Mouse (Mus musculus): Measurements from ENCODE around the gene Sh2d5. TPM values are rescaled to one million over a fixed set of nuclear protein-coding genes. Genes with fewer than 3 reads are reported as not detected.

Sh2d5 gene
- polyA plus RNA-seq, 1 experiment = 4.7 TPM

DNA sequence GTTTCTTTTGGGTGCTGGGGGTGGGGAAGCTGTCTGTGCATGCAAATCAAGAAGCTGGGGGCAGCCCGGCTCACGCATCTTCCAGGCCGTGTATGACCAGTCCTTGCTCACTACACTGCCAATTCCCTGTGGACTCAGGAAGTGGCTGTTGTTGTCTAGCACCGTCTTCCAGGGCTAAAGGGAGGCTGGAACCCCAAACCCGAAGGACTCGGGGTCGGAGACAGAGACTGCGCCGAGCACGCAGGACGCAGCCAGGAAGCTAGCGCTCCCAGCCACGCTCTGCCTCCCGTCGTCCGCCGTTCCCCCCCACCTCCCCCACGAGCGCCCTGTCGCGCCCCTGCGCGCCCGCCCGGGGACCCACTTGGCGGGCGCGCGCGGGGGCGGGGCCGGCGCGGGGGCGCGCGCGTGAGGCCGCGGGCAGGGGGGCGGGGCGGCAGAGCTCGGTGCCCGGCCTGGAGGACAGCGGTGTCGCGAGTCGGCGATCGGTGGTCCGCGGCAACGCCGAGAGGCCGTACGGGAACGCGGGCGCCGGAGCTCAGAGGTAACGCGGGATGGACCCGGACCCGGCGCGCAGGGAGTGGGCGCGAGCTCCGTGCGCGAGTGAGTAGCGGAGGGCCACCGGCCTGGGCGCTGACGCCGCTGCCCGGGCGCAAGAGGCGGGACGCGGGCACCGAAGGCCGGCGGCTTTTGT, 33.9 kb upstream of the Sh2d5 start, which contains the start of gene Hp1bp3:
TSS of gene Hp1bp3 (plus strand) at position 97 of the 691 bp plus-strand sequence.
- Histone ChIP-seq H3K9me3 (replicated peaks; ENCODE audit: control insufficient read depth, insufficient read depth, low read length, poor library complexity, severe bottlenecking) (no peaks in the 10 kb centered on the region), H3K9ac (ENCODE audit: low read depth, poor library complexity, severe bottlenecking) (peak within 1 kb of the TSS; percentile 95), H3K36me3 (ENCODE audit: control insufficient read depth, insufficient read depth, low read length, poor library complexity, severe bottlenecking) (no peaks in the 10 kb centered on the region), H3K4me3 (ENCODE audit: low read depth, low read length) (peak within 1 kb of the TSS; percentile 89), H3K27ac (ENCODE audit: insufficient read depth, low read length) (peak within 1 kb of the TSS; percentile 63), H3K4me1 (ENCODE audit: control insufficient read depth, insufficient read depth, low read length) (peaks cover 2% of the 10 kb centered on the region), H3K27me3 (ENCODE audit: control insufficient read depth, insufficient read depth, low read length, poor library complexity, severe bottlenecking) (no peaks in the 10 kb centered on the region)
- TF ChIP-seq POLR2A (IDR thresholded peaks at IDR 0.05; ENCODE audit: insufficient read depth, low read length) = peak; percentile 38
- TF ChIP-seq CTCF (IDR thresholded peaks at IDR 0.05; ENCODE audit: low read depth, low read length) = no peak

DNA sequence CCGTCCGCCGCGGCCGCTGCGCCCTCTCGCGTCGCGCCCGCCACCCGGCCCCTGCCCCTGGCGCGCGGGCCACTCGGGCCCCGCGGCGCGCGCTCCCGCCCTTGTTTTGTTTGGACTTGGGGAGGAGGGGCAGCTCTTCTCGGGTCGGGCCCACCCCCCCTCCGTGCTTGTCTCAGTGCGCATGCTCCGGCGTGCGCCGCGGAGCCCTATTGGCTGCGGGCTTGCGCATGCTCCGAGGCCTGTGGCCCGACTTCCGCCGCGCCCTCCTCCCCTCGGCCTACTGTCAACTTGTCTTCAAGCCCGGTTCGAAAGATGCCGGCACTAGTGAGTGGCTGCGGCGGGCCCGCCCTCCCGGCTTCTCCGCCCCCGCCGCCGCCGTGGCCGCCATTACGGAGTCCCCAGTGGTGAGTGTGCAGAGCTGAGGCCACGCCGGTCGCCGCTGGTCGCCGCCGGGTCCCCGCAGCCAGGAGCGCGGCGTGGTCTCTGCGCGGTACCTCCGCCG, 33.3 kb upstream of the Sh2d5 start:
- peak overlapping the region; percentile 95 for H3K9ac ChIP-seq (ENCODE audit: low read depth, poor library complexity, severe bottlenecking)
- H3K27me3 ChIP-seq (ENCODE audit: control insufficient read depth, insufficient read depth, low read length, poor library complexity, severe bottlenecking) = no peaks in the 10 kb centered on the region
- H3K4me3 ChIP-seq (ENCODE audit: low read depth, low read length) = peak overlapping the region; percentile 89
- TF ChIP-seq POLR2A (IDR thresholded peaks at IDR 0.05; ENCODE audit: insufficient read depth, low read length) (no peak), CTCF (IDR thresholded peaks at IDR 0.05; ENCODE audit: low read depth, low read length) (no peak), EP300 (IDR thresholded peaks at IDR 0.05; ENCODE audit: insufficient read depth, low read depth, low read length) (no peak)
- no peaks in the 10 kb centered on the region for H3K36me3 ChIP-seq (ENCODE audit: control insufficient read depth, insufficient read depth, low read length, poor library complexity, severe bottlenecking)
- H3K27ac ChIP-seq (ENCODE audit: insufficient read depth, low read length) = peak overlapping the region; percentile 5; the same call in 1 of the 2 replicates
- peaks cover 2% of the 10 kb centered on the region for H3K4me1 ChIP-seq (ENCODE audit: control insufficient read depth, insufficient read depth, low read length)
- H3K9me3 ChIP-seq (replicated peaks; ENCODE audit: control insufficient read depth, insufficient read depth, low read length, poor library complexity, severe bottlenecking) = no peaks in the 10 kb centered on the region

DNA sequence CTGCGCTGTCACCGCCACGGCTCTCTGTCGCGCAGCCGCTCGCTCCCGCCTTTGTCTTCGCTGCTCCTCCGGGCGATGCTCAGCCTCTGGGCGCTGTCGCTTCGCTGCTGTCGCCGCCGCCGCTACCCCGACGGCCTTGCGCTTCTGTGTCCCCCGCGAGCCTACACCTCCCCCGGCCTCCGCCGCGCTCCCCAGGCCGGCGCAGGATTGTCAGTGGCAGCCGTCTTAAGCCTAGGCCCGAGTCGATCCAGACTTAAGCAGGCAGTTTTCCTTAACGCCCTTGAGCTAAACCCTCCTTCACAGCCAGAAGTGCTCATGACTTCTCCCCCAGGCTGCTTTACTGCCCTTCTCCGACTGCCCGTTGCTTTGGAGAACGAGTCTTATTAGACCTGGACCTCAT, 32.8 kb upstream of the Sh2d5 start:
- TF ChIP-seq EP300 (IDR thresholded peaks at IDR 0.05; ENCODE audit: insufficient read depth, low read depth, low read length) = no peak

DNA sequence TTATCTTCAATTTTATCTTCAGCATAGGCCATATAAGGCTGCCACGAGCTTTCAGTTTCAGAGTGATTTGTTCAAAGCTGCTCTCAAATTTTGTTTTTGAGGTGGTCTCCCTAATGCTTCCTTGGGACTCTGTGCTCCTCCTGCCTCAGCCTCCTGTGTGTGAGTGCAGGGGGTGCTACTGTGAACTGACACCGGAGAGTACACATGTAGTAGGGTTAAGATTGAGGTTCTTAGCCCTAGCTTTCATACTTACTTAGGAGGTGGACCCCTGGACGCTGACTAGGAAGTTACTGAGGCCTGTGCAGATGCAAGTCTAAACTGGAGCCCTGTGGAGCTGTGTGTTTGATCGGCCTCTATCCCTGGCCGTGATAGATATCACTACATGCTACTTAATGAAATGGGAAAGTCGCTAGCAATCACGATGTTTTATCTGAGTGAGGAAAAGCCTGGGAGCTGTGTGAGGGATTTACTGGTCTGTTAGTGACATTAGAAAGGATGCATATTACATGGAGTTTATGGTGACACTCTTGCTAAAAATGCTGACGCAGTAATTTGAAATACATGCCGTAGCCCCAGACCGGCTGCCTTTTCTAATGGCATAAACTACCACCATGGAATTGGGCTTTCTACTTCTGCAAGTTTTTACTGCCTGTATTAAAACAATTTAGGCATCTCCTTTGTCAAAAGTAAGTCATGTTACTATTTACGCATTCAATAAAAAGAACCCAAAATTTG, 32.1 kb upstream of the Sh2d5 start:
- Histone ChIP-seq H3K27ac (ENCODE audit: insufficient read depth, low read length) (no peak overlapping the region), H3K27me3 (ENCODE audit: control insufficient read depth, insufficient read depth, low read length, poor library complexity, severe bottlenecking) (no peaks in the 10 kb centered on the region), H3K9ac (ENCODE audit: low read depth, poor library complexity, severe bottlenecking) (peak overlapping the region; percentile 95), H3K9me3 (replicated peaks; ENCODE audit: control insufficient read depth, insufficient read depth, low read length, poor library complexity, severe bottlenecking) (no peaks in the 10 kb centered on the region), H3K4me3 (ENCODE audit: low read depth, low read length) (peak overlapping the region; percentile 66), H3K4me1 (ENCODE audit: control insufficient read depth, insufficient read depth, low read length) (peaks cover 2% of the 10 kb centered on the region), H3K36me3 (ENCODE audit: control insufficient read depth, insufficient read depth, low read length, poor library complexity, severe bottlenecking) (no peaks in the 10 kb centered on the region; the same call in 1 of the 2 replicates)
- TF ChIP-seq EP300 (IDR thresholded peaks at IDR 0.05; ENCODE audit: insufficient read depth, low read depth, low read length) (no peak), CTCF (IDR thresholded peaks at IDR 0.05; ENCODE audit: low read depth, low read length) (no peak), POLR2A (IDR thresholded peaks at IDR 0.05; ENCODE audit: insufficient read depth, low read length) (no peak)

More for the DNA sequence above, 32.8 kb upstream of the Sh2d5 start:
- Histone ChIP-seq H3K27ac (ENCODE audit: insufficient read depth, low read length) (peak overlapping the region; percentile 5; the same call in 1 of the 2 replicates), H3K9me3 (replicated peaks; ENCODE audit: control insufficient read depth, insufficient read depth, low read length, poor library complexity, severe bottlenecking) (no peaks in the 10 kb centered on the region), H3K9ac (ENCODE audit: low read depth, poor library complexity, severe bottlenecking) (peak overlapping the region; percentile 95), H3K4me1 (ENCODE audit: control insufficient read depth, insufficient read depth, low read length) (peaks cover 2% of the 10 kb centered on the region), H3K36me3 (ENCODE audit: control insufficient read depth, insufficient read depth, low read length, poor library complexity, severe bottlenecking) (no peaks in the 10 kb centered on the region), H3K4me3 (ENCODE audit: low read depth, low read length) (peak overlapping the region; percentile 89), H3K27me3 (ENCODE audit: control insufficient read depth, insufficient read depth, low read length, poor library complexity, severe bottlenecking) (no peaks in the 10 kb centered on the region)

DNA sequence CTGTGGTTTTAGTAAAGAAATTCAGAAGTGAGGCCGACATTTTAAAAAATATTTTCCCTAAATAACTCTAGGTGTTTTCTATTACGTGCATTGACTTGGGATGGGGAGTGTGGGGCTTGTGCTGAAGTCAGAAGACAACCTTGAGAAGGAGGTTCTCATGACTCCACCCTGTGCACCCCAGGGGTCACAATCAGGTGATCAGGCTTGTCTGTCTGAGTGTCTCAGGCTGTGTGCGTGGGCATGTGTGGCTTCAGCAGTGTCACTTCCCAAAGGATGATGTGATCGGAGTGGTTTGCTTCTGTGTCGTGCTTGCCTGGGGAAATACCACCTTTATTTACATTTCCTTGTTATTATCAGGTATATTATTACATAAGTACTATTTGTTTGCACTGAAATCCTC, 30.9 kb upstream of the Sh2d5 start:
- Histone ChIP-seq H3K4me3 (ENCODE audit: low read depth, low read length) (no peak overlapping the region), H3K36me3 (ENCODE audit: control insufficient read depth, insufficient read depth, low read length, poor library complexity, severe bottlenecking) (peaks cover 8% of the 10 kb centered on the region), H3K4me1 (ENCODE audit: control insufficient read depth, insufficient read depth, low read length) (peaks cover 2% of the 10 kb centered on the region), H3K9ac (ENCODE audit: low read depth, poor library complexity, severe bottlenecking) (no peak overlapping the region), H3K27ac (ENCODE audit: insufficient read depth, low read length) (no peak overlapping the region), H3K27me3 (ENCODE audit: control insufficient read depth, insufficient read depth, low read length, poor library complexity, severe bottlenecking) (no peaks in the 10 kb centered on the region), H3K9me3 (replicated peaks; ENCODE audit: control insufficient read depth, insufficient read depth, low read length, poor library complexity, severe bottlenecking) (no peaks in the 10 kb centered on the region)
- TF ChIP-seq CTCF (IDR thresholded peaks at IDR 0.05; ENCODE audit: low read depth, low read length) = no peak

DNA sequence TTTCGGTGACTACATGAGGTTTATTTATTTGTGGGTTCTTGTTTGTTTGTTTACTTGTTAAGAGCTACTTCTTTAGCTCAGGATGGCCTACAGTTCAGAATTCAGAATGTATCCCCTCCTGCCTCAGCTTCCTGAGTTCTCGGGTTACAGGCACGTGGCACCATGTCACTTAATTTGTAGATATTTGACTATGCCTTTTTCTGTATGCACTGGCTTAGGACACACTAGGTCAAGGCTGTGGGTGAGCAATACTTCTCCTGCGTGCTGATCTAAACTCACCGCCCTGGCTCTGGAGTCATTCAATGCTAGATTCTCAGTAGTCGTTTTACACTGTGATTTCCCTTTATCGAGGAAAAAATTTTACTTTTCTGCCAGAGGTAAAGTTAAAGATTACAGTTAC, 29.4 kb upstream of the Sh2d5 start:
- no peak for TF ChIP-seq CTCF (IDR thresholded peaks at IDR 0.05; ENCODE audit: low read depth, low read length)
- TF ChIP-seq EP300 (IDR thresholded peaks at IDR 0.05; ENCODE audit: insufficient read depth, low read depth, low read length) = no peak
- no peak for TF ChIP-seq POLR2A (IDR thresholded peaks at IDR 0.05; ENCODE audit: insufficient read depth, low read length)
- peaks cover 2% of the 10 kb centered on the region for H3K4me1 ChIP-seq (ENCODE audit: control insufficient read depth, insufficient read depth, low read length)
- H3K9ac ChIP-seq (ENCODE audit: low read depth, poor library complexity, severe bottlenecking) = no peak overlapping the region
- H3K36me3 ChIP-seq (ENCODE audit: control insufficient read depth, insufficient read depth, low read length, poor library complexity, severe bottlenecking) = peaks cover 12% of the 10 kb centered on the region
- H3K4me3 ChIP-seq (ENCODE audit: low read depth, low read length) = no peak overlapping the region
- no peaks in the 10 kb centered on the region for H3K27me3 ChIP-seq (ENCODE audit: control insufficient read depth, insufficient read depth, low read length, poor library complexity, severe bottlenecking)
- H3K9me3 ChIP-seq (replicated peaks; ENCODE audit: control insufficient read depth, insufficient read depth, low read length, poor library complexity, severe bottlenecking) = no peaks in the 10 kb centered on the region
- no peak overlapping the region for H3K27ac ChIP-seq (ENCODE audit: insufficient read depth, low read length)

All from ES-Bruce4 (cell line).